Mouse (Mus musculus) liver, embryonic 16.5 days (tissue): Measurements from ENCODE around the gene Kdelr1. TPM values are rescaled to one million over a fixed set of nuclear protein-coding genes. Genes with fewer than 3 reads are reported as not detected.

Source experiments
- ATAC-seq: fragments of 200-750 bp; cut with Nextera tagmentation; 2 replicates; pipeline ENCODE4 v1.8.0; 2017; ENCODE audit warnings: low read depth, mild to moderate bottlenecking, moderate number of reproducible peaks, moderate library complexity
- H3K27ac ChIP-seq: fragments of 300-500 bp; sonication (generic); 2 replicates; pipeline ENCODE4 v1.5.1; 2014; ENCODE audit warnings: mild to moderate bottlenecking, low read length
- H3K27me3 ChIP-seq: fragments of 300-500 bp; sonication (generic); 2 replicates; pipeline ENCODE4 v1.6.1; 2014; ENCODE audit warnings: low read depth, low read length, mixed read lengths; ENCODE audit not compliant: control insufficient read depth, insufficient read depth
- H3K36me3 ChIP-seq: fragments of 300-500 bp; sonication (generic); 2 replicates; pipeline ENCODE4 v1.6.1; 2014; ENCODE audit warnings: mild to moderate bottlenecking; ENCODE audit not compliant: control insufficient read depth, insufficient read depth
- H3K4me1 ChIP-seq: fragments of 300-500 bp; sonication (generic); 2 replicates; pipeline ENCODE4 v1.6.1; 2014; ENCODE audit warnings: low read depth, low read length, mixed read lengths; ENCODE audit not compliant: control insufficient read depth
- H3K4me2 ChIP-seq: fragments of 300-500 bp; sonication (generic); 2 replicates; pipeline ENCODE4 v1.6.1; 2014; ENCODE audit warnings: low read depth, low read length, mixed read lengths
- H3K4me3 ChIP-seq: fragments of 300-500 bp; sonication (generic); 2 replicates; pipeline ENCODE4 v1.5.1; 2014; ENCODE audit warnings: low read depth, mild to moderate bottlenecking, low read length
- H3K9ac ChIP-seq: fragments of 300-500 bp; sonication (generic); 2 replicates; pipeline ENCODE4 v1.6.1; 2014; ENCODE audit warnings: low read depth, low read length
- H3K9me3 ChIP-seq: fragments of 300-500 bp; sonication (generic); replicated peaks from 2 replicates; pipeline ENCODE4 v1.6.1; 2016; ENCODE audit warnings: low read length; ENCODE audit not compliant: control insufficient read depth
- WGBS: fragments of 180-500 bp; shearing (Covaris S2); extraction: QIAGEN DNeasy Blood & Tissue Kit; methylation state at CpG from one replicate; pipeline ENCODE4 v1.1.7; 2014; ENCODE audit not compliant: insufficient replicate concordance; 5-methylcytosine and 5-hydroxymethylcytosine counted together
- polyA plus RNA-seq: library from polyadenylated mRNA; unstranded; fragments of >200 nt; fragmentation: Nextera tagmentation; extraction: Ambion mirVana; gene quantifications from 2 replicates; pipeline ENCODE4 v1.2.1, GENCODE M21; 2015

The Kdelr1 gene
- polyA plus RNA-seq, 1 experiment from 2014 or later = 35.3 TPM

- H3K27me3 ChIP-seq = peaks cover 4% of the 10 kb centered on the region; the same call in 1 of the 2 replicates
- no peak overlapping the region for H3K9ac ChIP-seq
- H3K27ac ChIP-seq = no peak overlapping the region
- no peak overlapping the region for H3K4me3 ChIP-seq
- H3K4me1 ChIP-seq = no peaks in the 10 kb centered on the region
- H3K9me3 ChIP-seq = no peaks in the 10 kb centered on the region
- H3K4me2 ChIP-seq = no peak overlapping the region
- no peak for ATAC-seq
- no peaks in the 10 kb centered on the region for H3K36me3 ChIP-seq
- WGBS = 61% methylated on average over 10 of the region's 10 CpGs
Measured at GRCm38 (mm10) chr7:45842950-45843744, 29.4 kb upstream of the Kdelr1 start.

GRCm38 (mm10) chr7:45848447-45849027 is 24.0 kb upstream of the Kdelr1 start:
- Histone ChIP-seq H3K27ac (no peak overlapping the region), H3K9ac (no peak overlapping the region), H3K9me3 (no peaks in the 10 kb centered on the region), H3K36me3 (no peaks in the 10 kb centered on the region), H3K4me3 (no peak overlapping the region), H3K27me3 (peaks cover 3% of the 10 kb centered on the region; the same call in 1 of the 2 replicates), H3K4me2 (no peak overlapping the region), H3K4me1 (no peaks in the 10 kb centered on the region)
- 31% methylated on average over 6 of the region's 6 CpGs for WGBS
- no peak for ATAC-seq

- 44% methylated on average over 3 of the region's 3 CpGs for WGBS
- no peaks in the 10 kb centered on the region for H3K36me3 ChIP-seq
- H3K9ac ChIP-seq = no peak overlapping the region
- H3K4me2 ChIP-seq = no peak overlapping the region
- no peaks in the 10 kb centered on the region for H3K9me3 ChIP-seq
- no peak overlapping the region for H3K27ac ChIP-seq
- H3K4me1 ChIP-seq = no peaks in the 10 kb centered on the region
- H3K4me3 ChIP-seq = no peak overlapping the region
- no peak for ATAC-seq
- H3K27me3 ChIP-seq = peaks cover 3% of the 10 kb centered on the region; the same call in 1 of the 2 replicates
Measured at GRCm38 (mm10) chr7:45850661-45851060, 21.9 kb upstream of the Kdelr1 start.

DNA sequence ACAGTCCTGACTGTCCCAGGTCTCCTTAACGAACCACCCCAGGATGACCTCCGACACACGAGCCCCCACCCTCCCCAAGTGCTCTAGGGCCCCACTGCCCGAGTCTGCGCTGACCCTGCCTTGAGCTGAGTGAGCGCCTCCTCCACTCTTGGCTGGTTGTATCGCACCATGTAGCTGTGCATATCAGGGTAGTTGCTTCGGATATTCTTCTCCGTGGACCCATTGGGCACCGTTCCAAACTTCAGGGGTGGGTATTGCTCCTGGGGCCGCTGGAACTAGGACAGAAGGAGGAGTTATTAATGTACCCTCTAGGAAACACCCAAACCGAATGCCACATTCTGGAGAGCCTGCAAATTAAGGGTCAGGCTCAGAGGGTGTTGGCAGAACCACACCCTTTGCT is 19.5 kb upstream of the Kdelr1 start:
- Histone ChIP-seq H3K36me3 (no peaks in the 10 kb centered on the region), H3K27ac (no peak overlapping the region), H3K4me1 (no peaks in the 10 kb centered on the region), H3K9me3 (no peaks in the 10 kb centered on the region), H3K9ac (no peak overlapping the region), H3K27me3 (peaks cover 17% of the 10 kb centered on the region), H3K4me2 (no peak overlapping the region), H3K4me3 (no peak overlapping the region)
- no peak for ATAC-seq
- 72% methylated on average over 12 of the region's 12 CpGs for WGBS

- no peak for ATAC-seq
Measured at GRCm38 (mm10) chr7:45856950-45857901, 15.3 kb upstream of the Kdelr1 start.

GRCm38 (mm10) chr7:45859008-45859407 is 13.6 kb upstream of the Kdelr1 start:
- Histone ChIP-seq H3K9ac (no peak overlapping the region), H3K4me2 (no peak overlapping the region), H3K36me3 (no peaks in the 10 kb centered on the region), H3K27ac (no peak overlapping the region), H3K27me3 (peaks cover 22% of the 10 kb centered on the region), H3K4me1 (no peaks in the 10 kb centered on the region), H3K9me3 (no peaks in the 10 kb centered on the region), H3K4me3 (no peak overlapping the region)
- 33% methylated on average over 4 of the region's 4 CpGs for WGBS
- peak; percentile 32; the same call in 1 of the 2 replicates for ATAC-seq

More at GRCm38 (mm10) chr7:45856950-45857901, 15.3 kb upstream of the Kdelr1 start:
- no peaks in the 10 kb centered on the region for H3K36me3 ChIP-seq
- no peaks in the 10 kb centered on the region for H3K9me3 ChIP-seq
- no peaks in the 10 kb centered on the region for H3K4me1 ChIP-seq
- H3K27ac ChIP-seq = no peak overlapping the region
- peaks cover 22% of the 10 kb centered on the region for H3K27me3 ChIP-seq
- H3K4me2 ChIP-seq = peak overlapping the region; percentile 38
- H3K4me3 ChIP-seq = peak overlapping the region; percentile 14
- 4% methylated on average over 29 of the region's 30 CpGs for WGBS
- no peak overlapping the region for H3K9ac ChIP-seq

DNA sequence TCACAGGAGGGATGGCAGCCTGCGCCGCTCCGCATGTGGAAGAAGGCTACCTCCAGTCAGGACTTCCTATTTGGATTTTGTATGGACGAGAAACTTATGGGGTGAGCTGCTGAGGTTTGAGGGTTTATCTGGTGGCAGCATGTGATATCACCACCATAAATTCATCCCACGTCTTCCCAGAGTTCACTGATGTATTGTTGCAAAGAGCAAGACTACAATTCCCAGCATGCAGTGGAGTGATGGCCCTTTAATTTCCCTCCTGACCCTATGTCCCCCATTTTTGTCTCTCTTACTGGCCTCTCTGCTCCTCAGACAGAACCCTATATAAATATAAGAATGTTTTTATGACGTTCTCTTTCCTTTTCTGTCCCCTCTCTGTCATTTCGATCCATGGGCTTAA is 9.8 kb upstream of the Kdelr1 start:
- no peaks in the 10 kb centered on the region for H3K36me3 ChIP-seq
- H3K9ac ChIP-seq = no peak overlapping the region
- H3K27ac ChIP-seq = no peak overlapping the region
- H3K27me3 ChIP-seq = peaks cover 30% of the 10 kb centered on the region
- no peak overlapping the region for H3K4me2 ChIP-seq
- H3K9me3 ChIP-seq = no peaks in the 10 kb centered on the region
- H3K4me1 ChIP-seq = peaks cover 8% of the 10 kb centered on the region
- ATAC-seq = no peak
- WGBS = 64% methylated on average over 7 of the region's 7 CpGs
- H3K4me3 ChIP-seq = no peak overlapping the region

DNA sequence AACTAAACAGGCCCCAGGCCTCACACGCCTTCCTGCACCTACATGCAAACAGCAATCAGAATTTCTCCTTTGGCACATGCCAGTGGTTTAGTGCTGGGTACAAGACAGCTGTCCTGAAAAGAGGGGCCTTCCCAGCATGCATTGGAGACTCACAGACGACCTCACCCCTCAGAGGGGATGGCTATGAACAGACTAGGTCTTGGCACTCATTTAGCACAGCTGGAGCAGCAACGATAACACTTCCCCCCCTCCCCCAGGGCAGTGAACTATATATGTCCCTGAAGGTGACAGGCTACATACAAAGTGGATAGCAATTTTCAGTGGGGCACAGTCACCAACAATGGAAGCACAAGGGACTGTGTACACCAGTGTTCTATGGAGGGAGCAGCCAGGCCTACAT is 8.1 kb upstream of the Kdelr1 start:
- no peak for ATAC-seq
- no peak overlapping the region for H3K4me2 ChIP-seq
- no peaks in the 10 kb centered on the region for H3K36me3 ChIP-seq
- peaks cover 8% of the 10 kb centered on the region for H3K4me1 ChIP-seq
- H3K9me3 ChIP-seq = no peaks in the 10 kb centered on the region
- H3K27me3 ChIP-seq = peaks cover 37% of the 10 kb centered on the region
- H3K9ac ChIP-seq = no peak overlapping the region
- WGBS = 45% methylated on average over 3 of the region's 3 CpGs
- no peak overlapping the region for H3K4me3 ChIP-seq
- no peak overlapping the region for H3K27ac ChIP-seq
